ENCODE assay signal across 11 mouse cellular contexts in genomic region chr13:111980205-111980595, GRCm38 (mm10).
DNase-seq lines count a peak whose midpoint lies in the region; ATAC-seq and TF ChIP-seq lines count a peak whose summit lies in the region.
"Had no signal": no experiment of that assay in that cellular context is flagged by ENCODE, and none has a peak within 500 bp of the region (broad histone marks: within the 10 kb centered on the region; RNA-seq: fewer than 3 reads in every experiment).

No protein-coding gene starts in this region.

- H3K4me2 ChIP-seq in kidney, postnatal 0 days (ENCODE audit: low read length): peak overlapping the region; percentile 21
- peak overlapping the region; percentile 21 for H3K4me2 ChIP-seq in forebrain, embryonic 12.5 days
- H3K4me2 ChIP-seq in intestine, embryonic 16.5 days (ENCODE audit: low read depth, low read length): no peak overlapping the region

- H3K9ac ChIP-seq in kidney, postnatal 0 days (ENCODE audit: low read depth, low read length): no peak overlapping the region
- no peak overlapping the region for H3K9ac ChIP-seq in forebrain, embryonic 12.5 days
- H3K9ac ChIP-seq in intestine, embryonic 16.5 days (ENCODE audit: low read depth, low read length): no peak overlapping the region
- H3K9ac ChIP-seq: limb, embryonic 15.5 days had no signal

- WGBS in kidney, postnatal 0 days: 24% methylated on average over 12 of the region's 12 CpGs
- 48% methylated on average over 12 of the region's 12 CpGs for WGBS in forebrain, embryonic 12.5 days
- 75% methylated on average over 12 of the region's 12 CpGs for WGBS in intestine, embryonic 16.5 days

- H3K27ac ChIP-seq in kidney, postnatal 0 days: peak overlapping the region; percentile 82; the same call in 1 of the 2 replicates
- H3K27ac ChIP-seq in bone marrow macrophage, adult 2 months (ENCODE audit: insufficient read depth, low read depth, low read length): 0 out of 2 replicates have a peak overlapping the region, but pooled peaks have one; percentile 8
- 0 out of 2 replicates have a peak overlapping the region, but pooled peaks have one; percentile 50 for H3K27ac ChIP-seq in forebrain, embryonic 12.5 days
- no peak overlapping the region for H3K27ac ChIP-seq in intestine, embryonic 16.5 days (ENCODE audit: low read length)

- peak; percentile 69 for DNase-seq in kidney, postnatal 0 days (ENCODE audit: low spot score)
- no peak for DNase-seq in kidney, adult 9 months
- DNase-seq in layer of hippocampus, adult 9-11 months: no peak
- DNase-seq: cerebellum, adult 11-12 months; layer of hippocampus, postnatal 36 days had no signal

- H3K36me3 ChIP-seq in kidney, postnatal 0 days (ENCODE audit: insufficient read depth, low read length): no peaks in the 10 kb centered on the region
- no peaks in the 10 kb centered on the region for H3K36me3 ChIP-seq in forebrain, embryonic 12.5 days (replicated peaks)
- H3K36me3 ChIP-seq in intestine, embryonic 16.5 days (ENCODE audit: control insufficient read depth, insufficient read depth, low read length): no peaks in the 10 kb centered on the region
- H3K36me3 ChIP-seq: limb, embryonic 15.5 days had no signal

- no peak for TF ChIP-seq POLR2A in bone marrow macrophage, adult 2 months (IDR thresholded peaks at IDR 0.05; ENCODE audit: borderline replicate concordance, low read depth, low read length)

- no peak for TF ChIP-seq CTCF in kidney, postnatal 0 days (IDR thresholded peaks at IDR 0.05; ENCODE audit: low read depth)
- TF ChIP-seq CTCF in bone marrow macrophage, adult 2 months (IDR thresholded peaks at IDR 0.05; ENCODE audit: low read depth, low read length): no peak

- no peak overlapping the region for H3K4me3 ChIP-seq in kidney, postnatal 0 days (replicated peaks; ENCODE audit: low read depth, low read length)
- H3K4me3 ChIP-seq in bone marrow macrophage, adult 2 months (ENCODE audit: insufficient read depth, low read length): no peak overlapping the region
- H3K4me3 ChIP-seq in forebrain, embryonic 12.5 days (replicated peaks): no peak overlapping the region
- H3K4me3 ChIP-seq in intestine, embryonic 16.5 days (ENCODE audit: low read length): no peak overlapping the region
- H3K4me3 ChIP-seq: limb, embryonic 15.5 days had no signal

- no peaks in the 10 kb centered on the region for H3K9me3 ChIP-seq in kidney, postnatal 0 days (replicated peaks; ENCODE audit: low read length)
- H3K9me3 ChIP-seq in forebrain, embryonic 12.5 days: no peaks in the 10 kb centered on the region
- no peaks in the 10 kb centered on the region for H3K9me3 ChIP-seq in intestine, embryonic 16.5 days (ENCODE audit: control insufficient read depth, low read length)
- H3K9me3 ChIP-seq: limb, embryonic 15.5 days had no signal

- no peaks in the 10 kb centered on the region for H3K27me3 ChIP-seq in kidney, postnatal 0 days (ENCODE audit: insufficient read depth, low read length)
- no peaks in the 10 kb centered on the region for H3K27me3 ChIP-seq in forebrain, embryonic 12.5 days
- H3K27me3 ChIP-seq in intestine, embryonic 16.5 days (replicated peaks; ENCODE audit: control insufficient read depth, insufficient read depth, low read length): no peaks in the 10 kb centered on the region
- H3K27me3 ChIP-seq: limb, embryonic 15.5 days had no signal

- H3K4me1 ChIP-seq in kidney, postnatal 0 days (replicated peaks; ENCODE audit: insufficient read depth, low read length): peaks cover 17% of the 10 kb centered on the region; the same call in 1 of the 2 replicates
- peaks cover 14% of the 10 kb centered on the region for H3K4me1 ChIP-seq in bone marrow macrophage, adult 2 months (ENCODE audit: control insufficient read depth, insufficient read depth, low read length)
- H3K4me1 ChIP-seq in forebrain, embryonic 12.5 days: peaks cover 21% of the 10 kb centered on the region
- H3K4me1 ChIP-seq in intestine, embryonic 16.5 days (ENCODE audit: control insufficient read depth, insufficient read depth, low read length): peaks cover 37% of the 10 kb centered on the region

- ATAC-seq in kidney, postnatal 0 days (replicated peaks; ENCODE audit: low FRiP score, low read depth): no peak
- no peak for ATAC-seq in forebrain, embryonic 12.5 days (ENCODE audit: low FRiP score)
- ATAC-seq in monocyte, adult 5-6 weeks (replicated peaks; ENCODE audit: insufficient number of reproducible peaks, low FRiP score, low TSS enrichment, poor library complexity, severe bottlenecking): peak; percentile 60
- no peak for ATAC-seq in intestine, embryonic 16.5 days
- ATAC-seq: inflammation-experienced regulatory T-cells, adult 6 months had no signal
